Mouse (Mus musculus): Measurements from ENCODE around the gene Susd1.

Gene Susd1

DNA sequence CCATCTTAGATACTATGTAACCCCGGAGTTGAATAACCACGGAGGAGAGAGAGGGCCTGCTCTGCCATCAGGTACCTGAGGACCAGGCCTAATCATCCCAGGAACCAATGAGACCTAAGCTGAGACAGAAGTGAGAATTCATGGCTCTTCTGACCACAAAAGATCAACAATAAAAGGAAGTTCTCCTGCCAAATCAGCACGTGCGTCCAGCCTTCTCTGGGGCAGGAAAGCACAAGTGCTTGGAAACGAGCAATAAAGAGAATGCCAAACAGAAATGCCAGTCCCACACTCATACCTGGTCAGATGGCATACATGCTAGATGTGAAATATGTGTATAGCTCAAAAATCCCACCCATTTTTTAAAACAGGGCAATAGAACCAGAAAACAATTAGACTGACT, 58.6 kb downstream of the Susd1 start:
- DNase-seq (ENCODE audit: low spot score): no peak

DNA sequence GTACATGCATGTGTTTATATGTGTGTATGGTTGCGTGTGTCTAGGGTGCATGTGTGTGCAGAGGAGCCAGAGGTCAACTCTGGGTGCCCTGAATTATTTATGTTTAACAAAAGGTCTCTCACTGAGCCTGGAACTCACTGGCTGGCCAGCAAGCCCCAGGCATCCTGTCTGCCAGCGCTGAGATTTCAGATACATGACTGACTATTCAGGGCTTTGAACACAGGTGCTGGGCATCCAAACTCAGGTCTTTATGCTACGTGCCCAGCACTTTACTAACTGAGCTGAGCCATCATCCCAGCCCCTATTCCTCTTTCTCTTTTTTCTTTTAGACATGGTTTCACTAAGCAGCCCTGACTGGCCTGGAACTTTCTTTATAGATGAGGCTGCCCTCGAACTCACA, 59.8 kb downstream of the Susd1 start:
- no peak for DNase-seq (ENCODE audit: low spot score)

DNA sequence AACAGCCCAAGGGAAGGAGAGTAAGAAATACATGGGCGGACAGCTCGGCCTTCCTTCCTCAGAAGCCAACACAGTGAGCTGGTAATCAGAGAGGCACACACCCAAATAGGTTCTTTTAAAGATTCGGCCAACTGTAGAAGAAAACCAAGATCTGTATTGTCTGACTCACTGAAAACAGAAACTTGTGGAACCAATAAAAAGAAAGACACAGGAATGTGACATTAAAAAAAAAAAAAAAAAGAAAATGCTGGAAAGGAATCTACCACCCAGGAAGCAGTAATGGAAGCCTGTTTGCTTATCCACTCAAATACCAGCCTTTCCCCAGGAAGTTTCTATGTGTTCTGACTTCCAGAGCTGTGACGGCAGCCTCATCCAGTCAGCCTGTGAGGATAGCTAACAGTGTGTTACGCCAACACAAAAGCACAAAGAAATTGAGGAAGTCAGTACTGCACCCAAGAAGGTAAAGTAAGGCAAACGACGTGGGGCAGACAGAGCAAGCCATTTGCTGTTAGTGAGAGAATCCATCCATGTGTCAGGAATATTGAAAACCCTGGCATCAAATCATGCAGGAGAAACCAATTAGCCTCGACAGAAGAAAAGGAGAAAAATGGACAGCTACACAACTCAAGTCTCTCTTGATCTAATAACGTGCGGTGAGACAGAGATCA, 64.0 kb downstream of the Susd1 start:
- no peak for DNase-seq (ENCODE audit: low spot score)

DNA sequence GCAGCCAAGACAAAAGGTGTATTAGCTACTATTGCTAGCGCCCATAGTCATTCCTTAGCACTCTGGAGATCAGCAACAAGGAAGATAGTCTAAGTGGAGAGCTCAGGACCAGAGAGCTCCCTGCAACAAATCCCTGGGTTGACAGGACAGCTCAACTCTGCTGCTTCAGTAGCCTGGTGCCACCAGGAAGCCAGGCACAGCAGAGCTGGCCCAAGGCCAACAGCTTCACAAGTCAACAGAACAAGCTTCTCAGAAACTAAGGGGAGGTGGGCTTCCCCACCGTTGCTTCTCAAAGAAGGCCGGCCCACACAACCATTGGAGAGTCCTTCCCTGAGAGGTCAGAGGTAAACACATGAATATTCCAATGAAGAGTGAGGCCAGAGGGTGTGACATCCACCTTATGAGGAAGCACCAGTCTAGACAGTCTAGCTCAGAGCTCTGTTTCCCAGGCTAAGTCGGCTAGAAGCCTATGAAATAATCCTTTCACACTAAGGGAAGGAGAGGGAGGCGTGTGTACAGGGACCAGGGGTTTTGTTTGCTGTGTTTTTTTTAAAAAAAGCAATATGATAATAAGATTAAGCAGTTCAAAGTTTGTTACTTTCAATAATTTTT, 65.8 kb downstream of the Susd1 start:
- DNase-seq (ENCODE audit: low spot score): no peak

DNA sequence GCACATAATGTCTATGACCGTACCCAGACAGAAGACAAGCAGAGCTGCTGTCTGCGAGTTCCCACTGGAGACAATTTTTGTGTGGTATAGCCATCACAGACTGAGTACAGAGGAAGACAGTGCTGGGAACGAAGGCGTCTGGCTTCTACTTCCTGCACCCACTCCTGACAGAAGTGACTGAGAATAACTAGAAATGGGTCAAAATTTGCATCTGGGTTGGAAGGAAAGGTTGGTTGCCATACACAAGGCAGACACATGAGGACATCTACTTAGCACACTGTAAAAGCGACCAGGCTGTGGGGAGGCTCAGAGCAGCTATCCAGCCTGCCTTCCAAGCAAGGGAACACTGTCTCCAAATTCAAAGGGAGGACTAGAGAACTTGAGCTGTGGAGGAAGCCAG, 66.5 kb downstream of the Susd1 start:
- no peak for DNase-seq (ENCODE audit: low spot score)

DNA sequence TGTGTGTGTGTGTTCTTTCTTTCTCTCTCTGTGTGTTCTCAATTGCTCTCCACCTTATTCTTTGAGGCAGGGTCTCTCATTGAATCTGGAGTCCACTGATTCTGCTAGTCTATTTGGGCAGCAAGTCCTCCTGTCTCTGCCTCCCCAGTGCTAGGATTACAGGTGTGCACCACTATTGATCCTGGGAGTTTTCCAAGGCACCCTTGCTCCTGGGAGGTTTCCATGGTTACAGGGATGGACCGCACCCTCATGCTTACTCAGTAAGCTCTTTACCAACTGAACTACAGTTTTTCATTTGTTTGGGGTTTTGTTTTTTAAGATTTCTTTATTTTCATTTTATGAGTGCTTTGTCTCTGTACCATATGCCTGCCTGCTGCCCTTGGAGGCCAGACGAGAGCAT, 68.5 kb downstream of the Susd1 start:
- no peak for DNase-seq (ENCODE audit: low spot score)

DNA sequence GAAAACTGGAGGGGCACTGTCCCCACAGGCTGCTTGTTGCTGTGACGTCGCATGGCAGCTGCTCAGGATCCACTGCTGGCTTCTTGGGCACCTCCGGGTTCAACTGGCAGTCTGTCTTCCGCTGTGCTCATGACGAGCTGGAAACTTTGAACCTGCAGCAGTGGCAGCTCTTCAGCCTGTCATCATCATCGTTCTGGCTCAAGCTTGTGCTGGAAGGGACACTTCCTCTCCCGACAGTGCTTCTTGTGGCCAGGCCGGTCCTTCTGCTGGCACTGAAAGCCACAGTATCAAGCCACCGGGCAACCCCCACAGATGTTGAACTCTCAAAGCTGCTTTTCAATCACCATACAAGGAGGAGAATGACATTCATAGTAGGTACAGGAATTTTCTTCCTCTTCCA, 70.3 kb downstream of the Susd1 start:
- DNase-seq (ENCODE audit: low spot score): no peak

DNA sequence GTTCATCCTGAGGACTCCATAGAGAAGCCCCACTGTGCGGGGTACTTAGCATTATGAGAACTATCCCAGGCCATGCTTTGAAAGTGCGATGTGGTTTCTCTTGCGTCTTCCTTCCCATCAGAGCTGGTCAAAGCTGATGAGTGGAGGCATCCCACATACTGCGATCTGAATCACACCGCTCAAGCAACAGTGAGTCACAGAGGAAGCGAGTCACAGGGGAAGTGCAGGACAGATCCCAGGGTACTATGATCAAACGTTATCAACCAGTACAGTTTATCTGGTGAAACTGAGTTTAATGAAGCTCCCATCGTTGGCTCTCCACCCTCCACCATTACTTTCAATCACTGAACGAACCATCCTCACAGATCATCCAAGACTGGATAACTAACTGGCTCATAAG, 72.2 kb downstream of the Susd1 start:
- DNase-seq (ENCODE audit: low spot score): no peak

DNA sequence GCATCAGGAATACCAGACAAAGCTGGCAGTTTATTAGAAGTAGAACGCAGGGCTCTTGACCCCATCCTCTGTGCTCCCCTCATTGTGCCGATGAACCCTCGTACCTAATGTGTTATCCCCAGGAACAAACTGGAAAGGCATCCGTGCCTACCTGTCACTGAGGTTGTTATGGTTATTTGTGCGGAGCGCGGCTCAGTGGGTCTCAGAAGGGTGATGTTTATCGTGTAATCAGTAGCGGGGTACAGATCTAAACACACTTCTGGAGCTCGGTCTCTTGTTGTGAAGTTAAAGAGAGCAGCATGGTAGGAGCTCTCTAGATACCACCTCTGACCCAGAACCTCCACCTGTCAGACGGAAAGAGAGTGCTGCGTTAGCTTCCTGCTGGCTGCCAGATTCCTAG, 72.9 kb downstream of the Susd1 start:
- DNase-seq (ENCODE audit: low spot score): no peak

DNA sequence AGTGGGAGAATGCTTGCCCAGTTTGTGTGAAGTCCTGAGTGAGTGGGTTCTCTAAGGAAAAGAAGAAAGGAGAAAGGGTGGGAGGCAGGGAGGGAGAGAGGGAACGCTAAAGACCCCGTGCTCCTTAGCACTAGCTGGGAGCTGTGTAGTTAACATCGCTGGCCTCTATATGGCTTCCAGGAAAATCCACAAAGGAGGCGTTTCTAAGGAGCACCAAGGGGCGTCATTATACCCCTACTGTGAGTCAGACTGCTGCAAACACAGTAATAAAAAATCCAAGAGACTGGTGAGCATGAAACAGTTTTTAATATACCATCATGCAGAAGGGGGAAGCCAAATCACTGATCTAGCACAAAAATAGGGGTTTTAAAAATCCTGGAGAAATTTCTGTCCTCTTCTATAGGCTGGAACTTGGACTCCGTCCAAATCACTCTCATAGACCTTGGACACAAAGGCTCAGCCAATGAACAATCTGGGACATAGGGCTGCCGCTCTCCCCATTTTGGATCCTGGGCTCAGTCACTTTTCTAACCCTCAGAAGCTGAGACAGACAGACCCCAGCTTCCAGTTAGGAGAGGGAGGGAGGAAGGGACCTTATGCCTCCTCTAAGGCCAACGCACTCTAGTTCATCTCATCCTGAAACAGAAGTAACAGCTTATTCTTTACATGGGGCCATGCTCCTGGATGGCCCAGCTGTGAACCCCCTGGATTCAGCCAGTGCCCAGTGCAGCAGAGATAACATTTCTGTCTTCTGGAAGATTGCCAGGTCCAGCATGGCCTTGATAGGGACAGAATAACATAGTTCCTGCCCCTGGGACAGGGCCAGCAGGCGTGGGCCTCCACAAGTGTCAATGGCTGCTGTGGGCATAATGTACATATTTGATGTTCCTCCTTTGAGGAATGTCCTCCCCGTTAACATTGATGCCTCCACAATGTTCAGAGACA, 73.9 kb downstream of the Susd1 start:
- no peak for DNase-seq (ENCODE audit: low spot score)

DNA sequence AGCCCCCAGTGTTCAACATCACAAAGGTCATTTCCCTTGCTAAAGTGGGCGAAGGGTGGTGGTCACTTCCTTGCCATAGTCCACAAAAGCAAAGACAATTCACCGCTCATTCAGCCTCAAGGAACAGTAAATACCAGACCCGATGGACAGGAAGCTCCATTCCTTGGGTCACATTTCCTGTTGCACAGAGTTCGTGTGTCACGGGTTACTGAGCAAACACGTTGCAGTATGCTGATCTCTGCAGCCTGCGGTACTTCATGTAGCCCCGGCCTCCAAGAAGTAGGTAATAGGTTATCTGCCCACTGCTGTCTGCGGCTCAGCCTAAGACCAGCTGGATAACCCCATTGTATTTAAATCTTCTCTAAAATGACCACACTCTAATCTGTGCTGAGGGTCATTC, 75.4 kb downstream of the Susd1 start:
- DNase-seq (ENCODE audit: low spot score): no peak

DNA sequence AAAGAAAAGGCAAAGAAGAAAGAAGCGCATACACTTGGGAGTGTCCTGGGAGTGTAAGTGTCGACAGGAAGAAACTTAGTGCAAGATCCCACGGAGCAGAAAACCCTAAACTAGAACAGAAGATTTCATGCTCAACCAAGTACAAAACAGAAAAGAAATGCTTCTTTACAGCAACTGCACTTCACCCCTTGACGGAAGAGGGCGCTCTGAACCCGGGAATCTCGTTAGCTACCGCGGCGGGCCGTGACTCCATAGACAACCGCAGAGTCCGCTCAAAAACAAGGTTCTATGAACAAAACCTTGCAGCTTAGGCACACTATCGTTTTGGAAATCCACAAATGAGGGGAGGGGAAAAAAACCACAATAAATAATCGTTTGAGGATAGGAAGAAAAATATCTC, 77.7 kb downstream of the Susd1 start:
- DNase-seq (ENCODE audit: low spot score): peak; percentile 65

DNA sequence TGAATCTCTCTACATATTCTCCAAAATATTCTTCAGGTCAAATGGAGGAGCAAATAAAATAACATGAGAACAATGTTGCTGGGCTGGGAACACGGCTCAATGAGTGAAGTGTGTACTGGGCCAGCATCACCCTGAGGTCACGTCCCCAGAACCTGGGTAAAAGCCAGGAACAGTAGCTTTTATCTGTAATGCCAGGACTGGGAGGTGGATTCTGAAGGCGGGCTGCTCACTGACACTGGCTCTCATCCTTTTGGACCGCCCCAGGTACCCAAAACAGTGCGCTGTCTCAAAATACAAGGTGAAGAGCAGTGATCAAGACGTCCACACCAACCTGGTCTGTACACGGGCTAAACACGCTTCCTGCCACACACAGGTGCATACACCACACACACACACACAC, 78.5 kb downstream of the Susd1 start:
- no peak for DNase-seq (ENCODE audit: low spot score)

DNA sequence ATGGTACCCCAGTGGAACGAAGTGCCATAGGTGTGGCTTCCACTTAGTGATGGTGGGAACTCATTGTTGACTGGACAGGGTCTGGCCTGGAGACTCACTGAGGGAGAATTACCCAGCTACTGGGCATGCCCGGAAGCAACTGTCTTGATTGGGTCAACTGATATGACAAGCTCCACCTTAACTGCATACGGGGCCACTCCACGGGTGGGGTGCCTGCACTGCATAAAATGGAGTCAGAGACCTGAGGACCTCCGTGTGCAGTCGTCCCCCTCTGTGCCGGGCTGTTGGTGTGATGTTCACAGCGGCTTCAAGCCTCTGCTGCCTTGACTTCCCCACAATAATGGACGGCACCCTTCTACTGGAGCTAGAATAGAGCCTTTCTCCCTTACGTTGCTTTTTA, 79.5 kb downstream of the Susd1 start:
- no peak for DNase-seq (ENCODE audit: low spot score)

DNA sequence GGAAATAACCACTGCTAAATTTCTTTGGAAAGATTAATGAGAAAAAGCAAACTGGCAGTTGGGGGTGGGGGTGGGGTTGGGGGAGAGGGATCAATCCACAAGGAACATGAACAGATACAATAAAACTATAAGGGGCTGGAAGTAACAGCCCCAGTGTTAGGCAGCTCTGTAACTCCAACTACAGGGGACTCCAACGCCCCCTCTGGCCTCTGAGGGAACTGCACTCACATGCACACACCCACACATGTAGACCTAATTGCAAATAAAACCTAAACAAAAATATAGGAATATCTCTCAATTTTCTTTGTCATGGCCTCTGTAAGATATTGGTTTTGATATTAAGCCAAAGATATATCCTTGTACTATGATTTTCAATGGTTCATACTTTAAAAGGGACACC, 83.0 kb downstream of the Susd1 start:
- DNase-seq (ENCODE audit: low spot score): no peak

DNA sequence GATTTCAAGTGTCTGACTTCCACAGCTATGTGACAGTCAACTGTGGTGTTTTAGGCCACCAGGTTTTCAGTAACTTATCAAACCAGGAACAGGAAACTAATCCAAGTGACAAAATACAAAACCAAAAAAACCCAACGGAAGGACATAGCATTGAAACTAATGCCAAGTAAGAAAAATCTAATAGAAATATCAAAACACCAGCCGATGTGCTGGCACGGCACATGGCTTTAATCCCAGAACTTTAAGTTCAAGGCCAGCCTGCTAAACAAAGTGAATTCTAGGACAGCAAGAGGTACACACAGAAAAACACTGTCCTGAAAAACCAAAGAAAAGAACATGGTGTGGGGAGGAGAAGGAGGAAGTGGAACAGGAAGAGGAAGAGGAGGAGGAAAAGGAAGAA, 83.8 kb downstream of the Susd1 start:
- DNase-seq (ENCODE audit: low spot score): no peak

DNA sequence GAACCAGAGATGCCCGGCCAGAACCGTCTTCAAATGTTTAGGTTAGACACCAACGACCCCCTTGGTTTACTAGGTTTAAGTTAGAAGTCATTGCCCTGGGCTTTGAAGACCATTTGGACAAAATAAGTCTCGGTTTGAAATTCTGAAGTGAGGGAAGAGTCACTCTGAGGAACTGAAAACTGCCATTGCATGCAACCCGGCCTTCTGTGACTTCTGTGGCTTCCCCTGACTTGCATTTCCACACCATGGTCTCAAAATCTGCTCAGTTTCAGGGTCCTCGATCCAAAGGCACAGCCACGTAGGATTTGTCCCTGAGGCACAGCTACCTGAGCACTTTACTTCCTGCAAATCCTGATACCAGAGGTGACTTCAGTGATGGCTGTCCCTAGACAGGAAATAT, 86.5 kb downstream of the Susd1 start:
- no peak for DNase-seq (ENCODE audit: low spot score)

DNA sequence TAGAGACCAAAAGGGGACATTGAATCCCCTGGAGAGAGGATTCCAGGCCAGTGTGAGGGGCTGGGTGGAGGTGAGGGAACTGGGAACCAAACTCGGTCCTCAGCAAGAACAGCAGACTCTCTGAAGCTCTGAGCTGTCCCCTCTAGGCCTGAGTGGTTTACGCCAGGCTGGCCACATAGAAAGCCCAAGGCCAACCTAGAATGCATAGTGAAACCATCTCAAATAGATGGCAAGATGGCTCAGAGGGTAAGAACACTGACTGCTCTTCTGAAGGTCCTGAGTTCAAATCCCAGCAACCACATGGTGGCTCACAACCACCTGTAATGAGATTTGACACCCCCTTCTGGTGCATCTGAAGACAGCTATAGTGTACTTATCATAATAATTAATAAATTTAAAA, 88.1 kb downstream of the Susd1 start:
- no peak for DNase-seq (ENCODE audit: low spot score)

DNA sequence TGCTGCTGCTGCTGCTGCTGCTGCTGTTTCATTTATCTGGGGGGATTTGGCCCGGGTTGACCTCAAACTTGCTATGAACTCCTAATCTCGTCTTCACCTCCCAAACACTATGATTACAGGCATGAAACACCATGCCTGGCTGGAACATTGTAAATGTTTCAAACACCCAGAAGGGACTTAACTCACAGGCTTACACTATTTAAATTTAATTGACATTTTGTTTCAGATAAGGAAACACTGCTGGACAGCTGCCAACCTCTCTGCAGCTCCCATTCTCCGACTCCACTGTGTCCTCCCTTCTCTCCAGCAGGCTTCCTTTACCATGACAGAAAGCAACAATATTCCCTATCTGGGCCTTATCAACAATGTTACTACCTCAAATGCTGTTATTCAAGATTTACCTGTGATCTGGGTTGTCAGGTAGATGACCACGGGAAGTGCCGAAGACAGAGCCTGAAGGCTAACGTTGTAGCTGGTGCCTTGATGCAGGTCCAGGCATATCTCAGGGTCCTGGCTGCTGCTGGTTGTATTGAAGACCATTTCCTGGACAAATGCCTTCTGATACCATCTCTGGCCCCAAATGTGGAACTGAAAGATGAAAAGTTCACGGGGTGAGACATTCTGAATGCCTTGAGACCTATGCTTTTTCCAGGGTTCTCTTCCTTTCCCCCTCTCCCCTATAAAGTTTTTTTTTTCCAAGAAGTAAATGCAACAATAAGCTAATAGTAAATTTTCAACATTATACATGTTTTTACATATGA, 88.8 kb downstream of the Susd1 start:
- no peak for DNase-seq (ENCODE audit: low spot score)

DNA sequence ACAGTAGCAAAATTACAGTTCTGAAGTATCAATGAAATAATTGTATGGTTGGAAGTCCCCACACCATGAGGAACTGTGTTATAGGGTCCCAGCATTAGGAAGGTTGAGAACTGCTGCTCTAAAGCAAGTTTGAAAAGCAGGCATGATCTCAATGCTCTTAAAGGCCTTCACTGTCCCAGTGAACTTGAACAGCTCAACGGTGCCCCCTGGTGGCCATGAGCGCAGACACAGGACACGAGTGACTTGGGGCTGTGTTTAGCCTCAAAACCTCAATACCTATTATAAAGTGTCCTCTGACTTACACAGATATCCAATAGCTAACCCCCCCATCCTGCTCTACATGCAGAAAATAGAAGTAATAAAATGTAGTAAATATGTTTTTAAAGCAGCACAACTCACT, 97.7 kb downstream of the Susd1 start:
- DNase-seq (ENCODE audit: low spot score): peak; percentile 82

DNA sequence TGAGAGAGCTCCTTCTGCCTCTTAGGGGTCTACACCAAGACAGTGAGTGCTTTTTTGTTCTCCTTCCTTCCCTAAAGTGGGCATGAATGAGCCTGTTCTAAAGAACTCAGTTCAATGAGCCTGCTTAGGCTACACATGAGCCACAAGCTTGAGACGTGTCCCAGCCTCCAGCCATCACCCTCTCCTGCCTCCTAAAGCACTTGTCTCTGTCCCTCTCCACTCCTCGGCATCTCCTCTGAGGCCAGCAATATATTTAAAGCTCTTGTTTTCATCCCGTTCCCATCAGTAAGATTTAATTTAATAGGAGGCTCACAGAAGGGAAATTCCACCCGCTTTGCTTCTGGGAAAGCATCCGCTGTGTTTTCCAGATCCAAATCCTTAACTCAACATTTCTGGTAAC, 98.4 kb downstream of the Susd1 start:
- DNase-seq (ENCODE audit: low spot score): no peak

DNA sequence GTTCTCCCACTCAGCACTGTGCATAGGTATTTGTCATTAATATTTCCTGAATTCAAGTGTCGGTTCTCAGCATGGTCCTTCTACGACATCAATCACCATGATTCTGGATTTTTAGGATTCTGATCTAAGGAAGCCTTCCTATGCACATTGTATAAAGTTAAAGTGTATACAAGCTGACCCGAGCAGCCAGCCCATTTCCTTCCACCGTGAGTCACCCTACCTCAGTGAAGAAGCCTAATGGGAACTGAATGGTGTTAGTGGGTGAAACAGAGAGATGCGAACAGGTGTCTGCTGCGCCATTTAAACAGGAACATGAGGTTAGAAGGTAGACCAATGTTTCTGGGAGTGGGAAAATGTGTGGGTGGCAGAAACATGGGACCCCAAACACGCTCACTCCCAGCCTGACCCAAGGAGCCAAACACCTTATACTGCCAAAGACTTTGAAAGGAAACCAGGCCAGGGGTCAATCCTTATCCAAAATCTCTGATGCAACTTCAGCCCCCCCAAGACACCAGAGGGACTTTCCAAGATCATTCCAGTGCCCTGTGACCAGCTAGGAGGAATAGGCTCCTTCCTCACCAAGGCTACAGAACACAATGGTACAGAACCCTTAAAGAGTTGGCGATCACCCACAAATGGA, 99.4 kb downstream of the Susd1 start:
- DNase-seq (ENCODE audit: low spot score): no peak
